Mouse (Mus musculus) E14TG2a.4 (cell line): ENCODE data around the gene Fkbp4.

ENCODE experiments used
- CTCF ChIP-seq: conservative IDR thresholded peaks from 2 replicates; pipeline ENCODE4 v1.5.1; 2014; ENCODE audit warnings: low read length
- NANOG ChIP-seq: IDR thresholded peaks from 2 replicates; pipeline ENCODE4 v1.6.1; 2014; ENCODE audit warnings: borderline replicate concordance, low read length, mixed read lengths
- POU5F1 ChIP-seq: IDR thresholded peaks from 2 replicates; pipeline ENCODE4 v1.6.1; 2014; ENCODE audit warnings: low read length, borderline replicate concordance

DNA sequence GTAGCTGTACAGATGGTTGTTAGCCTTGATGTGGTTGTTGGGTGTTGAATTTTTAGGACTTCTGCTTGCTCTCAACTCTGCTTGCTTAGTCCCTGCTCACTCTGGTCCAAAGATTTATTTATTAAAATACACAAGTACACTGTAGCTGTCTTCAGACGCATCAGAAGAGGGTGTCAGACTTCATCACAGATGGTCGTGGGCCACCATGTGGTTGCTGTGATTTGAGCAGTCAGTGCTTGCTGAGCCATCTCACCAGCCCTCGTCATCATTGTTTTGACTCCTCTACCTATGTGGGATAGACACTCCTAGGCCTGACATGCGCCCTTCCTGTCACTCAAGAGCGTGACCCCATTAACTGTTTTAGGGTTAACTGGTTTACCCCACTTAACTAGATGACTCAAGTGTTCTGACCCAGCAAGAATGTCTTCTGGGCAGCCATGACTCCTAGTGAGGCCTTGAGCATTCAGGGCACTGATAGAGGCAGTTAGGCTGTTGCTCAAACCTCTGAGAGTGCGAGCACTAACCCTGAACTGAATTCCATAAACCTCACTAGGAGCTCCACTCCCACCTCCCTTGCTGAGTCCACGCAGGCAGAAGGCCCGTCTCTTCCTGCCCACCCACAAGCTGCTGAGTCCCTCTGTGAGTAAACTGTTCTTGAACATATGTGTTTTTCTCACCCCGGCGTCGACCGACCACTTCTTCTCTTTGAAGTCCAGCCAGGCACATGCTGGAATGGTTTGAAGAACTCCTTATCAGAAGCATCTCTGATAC is 17.5 kb upstream of the Fkbp4 start:
- TF ChIP-seq CTCF: no peak
- no peak for TF ChIP-seq NANOG
- no peak for TF ChIP-seq POU5F1
